Mouse (Mus musculus) liver, postnatal 0 days (tissue): Measurements from ENCODE around the gene Orm1. TPM values are rescaled to one million over a fixed set of nuclear protein-coding genes. Genes with fewer than 3 reads are reported as not detected.

Source experiments
- ATAC-seq: fragments of 200-750 bp; cut with Nextera tagmentation; 2 replicates; pipeline ENCODE4 v1.8.0; 2017; ENCODE audit warnings: mild to moderate bottlenecking, moderate library complexity
- DNase-seq: peaks from one replicate; pipeline ENCODE4 v3.0.0-alpha.2; 2016
- H3K27ac ChIP-seq: fragments of 300-500 bp; sonication (generic); 2 replicates; pipeline ENCODE4 v1.5.1; 2014; ENCODE audit warnings: antibody characterized with exemption, moderate library complexity, mild to moderate bottlenecking, low read depth
- H3K27me3 ChIP-seq: fragments of 300-500 bp; sonication (generic); 2 replicates; pipeline ENCODE4 v1.6.1; 2014; ENCODE audit warnings: low read length, control low read depth, mixed read lengths; ENCODE audit not compliant: insufficient read depth
- H3K36me3 ChIP-seq: fragments of 300-500 bp; sonication (generic); replicated peaks from 2 replicates; pipeline ENCODE4 v1.6.1; 2014; ENCODE audit warnings: mild to moderate bottlenecking, control low read depth, low read length, moderate library complexity, mixed read lengths; ENCODE audit not compliant: insufficient read depth
- H3K4me1 ChIP-seq: fragments of 300-500 bp; sonication (generic); 2 replicates; pipeline ENCODE4 v1.6.1; 2014; ENCODE audit warnings: antibody characterized with exemption, mild to moderate bottlenecking, control low read depth; ENCODE audit not compliant: insufficient read depth
- H3K4me2 ChIP-seq: fragments of 300-500 bp; sonication (generic); 2 replicates; pipeline ENCODE4 v1.6.1; 2014; ENCODE audit warnings: low read depth, mild to moderate bottlenecking, low read length, moderate library complexity, mixed read lengths
- H3K4me3 ChIP-seq: fragments of 300-500 bp; sonication (generic); 2 replicates; pipeline ENCODE4 v1.5.1; 2014; ENCODE audit warnings: low read depth, low read length
- H3K9ac ChIP-seq: fragments of 300-500 bp; sonication (generic); replicated peaks from 2 replicates; pipeline ENCODE4 v1.6.1; 2014; ENCODE audit warnings: mild to moderate bottlenecking, moderate library complexity
- H3K9me3 ChIP-seq: fragments of 300-500 bp; sonication (generic); 2 replicates; pipeline ENCODE4 v1.6.1; 2016; ENCODE audit warnings: mild to moderate bottlenecking, control low read depth, low read length, mixed read lengths
- CTCF ChIP-seq: sonication (generic); IDR thresholded peaks from 2 replicates; pipeline ENCODE4 v1.5.1; 2016; ENCODE audit warnings: antibody characterized with exemption, low read depth
- EP300 ChIP-seq: IDR thresholded peaks from 2 replicates; pipeline ENCODE4 v1.6.1; 2016; ENCODE audit warnings: antibody characterized with exemption, low read depth, mild to moderate bottlenecking
- WGBS: fragments of 180-500 bp; shearing (Covaris S2); extraction: QIAGEN DNeasy Blood & Tissue Kit; methylation state at CpG from one replicate; pipeline ENCODE4 v1.1.7; 2014; ENCODE audit not compliant: insufficient replicate concordance; 5-methylcytosine and 5-hydroxymethylcytosine counted together
- polyA plus RNA-seq: library from polyadenylated mRNA; unstranded; fragments of >200 nt; fragmentation: Nextera tagmentation; extraction: Ambion mirVana; gene quantifications from 2 replicates; pipeline ENCODE4 v1.2.1, GENCODE M21; 2015

Gene Orm1
- polyA plus RNA-seq, 1 experiment from 2014 or later = 2.5 TPM

DNA sequence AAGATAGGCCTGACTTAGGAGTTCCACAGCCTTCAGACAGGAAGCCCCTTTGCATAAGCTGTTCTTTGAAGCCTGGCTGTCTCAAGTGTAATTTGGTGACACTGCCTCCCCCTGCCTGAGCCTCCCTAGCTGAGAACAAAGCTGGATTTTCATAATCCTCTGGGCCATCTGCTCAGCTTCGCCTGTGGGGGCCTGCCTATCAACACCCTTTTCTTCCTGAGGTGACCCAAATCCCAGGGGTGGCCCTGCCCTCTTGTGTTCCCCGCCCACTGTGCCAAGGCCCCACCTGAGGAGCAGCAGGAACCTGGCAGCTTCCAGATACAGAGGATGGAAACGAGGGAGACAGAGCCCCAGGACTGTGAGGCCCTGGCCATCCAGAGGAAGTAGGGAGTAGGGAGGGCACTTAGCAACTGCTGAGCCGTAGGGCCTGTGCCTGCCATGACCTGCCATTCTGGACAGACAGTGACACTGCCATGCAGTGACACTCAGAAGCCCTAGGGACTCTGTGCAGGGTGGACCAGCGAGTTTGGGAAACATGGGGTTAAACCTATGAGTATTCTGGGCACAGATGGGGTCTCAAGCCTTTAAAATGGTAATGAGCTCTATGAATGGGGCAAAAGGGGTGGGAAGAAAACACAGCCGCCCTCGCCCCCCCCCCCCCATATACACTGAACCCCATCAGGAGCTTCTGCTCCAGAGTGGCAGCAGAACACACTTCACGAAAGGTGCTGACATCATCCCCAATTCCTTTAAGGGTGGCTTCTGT, 44.9 kb downstream of the Orm1 start:
- Histone ChIP-seq H3K27ac (peak overlapping the region; percentile 52), H3K4me2 (no peak overlapping the region; the same call in 1 of the 2 replicates), H3K9me3 (no peaks in the 10 kb centered on the region), H3K27me3 (no peaks in the 10 kb centered on the region), H3K9ac (no peak overlapping the region), H3K4me3 (no peak overlapping the region), H3K4me1 (peaks cover 26% of the 10 kb centered on the region), H3K36me3 (peaks cover 21% of the 10 kb centered on the region)
- DNase-seq = no peak
- 48% methylated on average over 8 of the region's 8 CpGs for WGBS
- TF ChIP-seq EP300 = no peak
- no peak for TF ChIP-seq CTCF
- peak; percentile 33 for ATAC-seq

DNA sequence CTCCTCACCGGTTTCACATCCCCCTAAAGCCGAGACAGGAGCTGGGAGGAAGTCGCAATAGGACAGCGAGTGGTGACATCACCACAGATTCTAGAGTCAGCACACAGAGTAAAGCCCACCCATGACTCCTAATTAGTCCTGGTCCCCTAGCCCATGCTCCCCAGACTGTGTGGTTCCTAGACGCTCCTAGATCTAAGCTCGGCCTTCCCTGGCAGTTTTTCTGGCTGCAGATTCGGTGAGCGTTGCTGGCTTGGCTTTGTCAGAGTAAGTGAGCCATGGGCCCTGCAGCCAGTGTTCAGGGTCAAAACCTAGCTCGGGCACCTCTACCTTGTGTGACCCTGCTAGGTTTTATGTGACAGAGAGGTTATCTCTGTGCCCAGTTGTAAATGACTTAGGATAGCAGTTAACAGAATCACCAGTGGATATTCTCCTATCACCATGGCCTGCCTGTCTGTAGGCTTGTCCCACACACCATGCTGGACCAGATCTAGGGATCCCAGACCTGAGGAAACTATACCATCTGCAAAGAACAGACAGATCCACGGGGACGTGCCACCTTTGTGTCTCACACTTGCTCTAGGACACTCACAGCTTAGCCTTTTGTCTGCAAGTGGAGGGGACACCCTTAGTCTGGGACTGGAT, 45.6 kb downstream of the Orm1 start:
- Histone ChIP-seq H3K4me3 (no peak overlapping the region), H3K4me1 (peaks cover 26% of the 10 kb centered on the region), H3K4me2 (no peak overlapping the region), H3K27me3 (no peaks in the 10 kb centered on the region), H3K36me3 (peaks cover 23% of the 10 kb centered on the region), H3K9me3 (no peaks in the 10 kb centered on the region), H3K27ac (peak overlapping the region; percentile 23; the same call in 1 of the 2 replicates), H3K9ac (no peak overlapping the region)
- ATAC-seq (peak; percentile 35), DNase-seq (no peak)
- 61% methylated on average over 11 of the region's 11 CpGs for WGBS
- TF ChIP-seq CTCF (no peak), EP300 (peak; percentile 72)

DNA sequence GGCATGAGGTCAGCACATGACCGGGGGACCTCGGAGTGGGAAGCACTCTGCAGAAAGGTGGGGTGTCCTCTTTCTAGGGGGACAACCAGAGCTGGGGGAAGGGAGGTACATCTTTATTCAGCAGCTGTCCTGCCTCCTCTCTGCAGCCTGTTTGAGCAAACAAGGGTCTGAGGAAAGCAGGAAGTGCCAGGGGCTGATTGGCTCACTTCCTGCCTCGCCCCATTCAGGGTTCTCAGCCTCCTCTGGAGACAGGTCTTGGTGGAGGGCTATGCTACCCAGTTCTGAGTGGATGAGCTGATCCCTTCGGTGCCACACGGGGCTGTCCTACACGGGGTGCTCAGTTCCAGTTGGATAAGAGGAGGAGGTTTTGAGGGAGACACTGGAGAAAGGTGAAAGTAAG, 47.0 kb downstream of the Orm1 start:
- Histone ChIP-seq H3K27me3 (no peaks in the 10 kb centered on the region), H3K4me2 (peak overlapping the region; percentile 27; the same call in 1 of the 2 replicates), H3K9me3 (no peaks in the 10 kb centered on the region), H3K27ac (peak overlapping the region; percentile 65), H3K9ac (no peak overlapping the region; the same call in 1 of the 2 replicates), H3K36me3 (peaks cover 28% of the 10 kb centered on the region), H3K4me3 (no peak overlapping the region), H3K4me1 (peaks cover 23% of the 10 kb centered on the region)
- peak; percentile 24 for ATAC-seq
- 41% methylated on average over 6 of the region's 6 CpGs for WGBS
- peak; percentile 53 for DNase-seq
- TF ChIP-seq EP300 = no peak
- no peak for TF ChIP-seq CTCF

Other genes starting within 250 kb of the Orm1 start
- gene Ambp, start 189.8 kb upstream of the Orm1 start, polyA plus RNA-seq = 2,449 and 2,507 TPM in 2 replicates
- 0.40 and 0.59 TPM in 2 replicates for gene Kif12, start 172.4 kb upstream of the Orm1 start, polyA plus RNA-seq
- gene Col27a1, start 130.6 kb upstream of the Orm1 start, polyA plus RNA-seq = 2.1 and 2.8 TPM in 2 replicates
- not detected in 2 replicates for gene Orm3, start 11.6 kb downstream of the Orm1 start, polyA plus RNA-seq
- gene Orm2, start 17.9 kb downstream of the Orm1 start, polyA plus RNA-seq = not detected in 2 replicates
- gene Akna, start 58.8 kb downstream of the Orm1 start, polyA plus RNA-seq = 4.6 and 5.2 TPM in 2 replicates
- 0.61 and 0.64 TPM in 2 replicates for gene Whrn, start 151.4 kb downstream of the Orm1 start, polyA plus RNA-seq
- gene Atp6v1g1, start 200.2 kb downstream of the Orm1 start, polyA plus RNA-seq = 148 and 152 TPM in 2 replicates
- 13.1 and 17.3 TPM in 2 replicates for gene Tmem268, start 214.2 kb downstream of the Orm1 start, polyA plus RNA-seq